Mouse (Mus musculus) G1E (cell line): ENCODE measurements around the gene Gm4450.

ENCODE experiments used
- CTCF ChIP-seq: IDR thresholded peaks from 2 replicates; pipeline ENCODE4 v1.5.1; 2012; ENCODE audit warnings: low read depth, low read length, inconsistent platforms, mixed read lengths
- GATA1 ChIP-seq: IDR thresholded peaks from 2 replicates; pipeline ENCODE4 v1.6.1; 2012; ENCODE audit warnings: borderline replicate concordance, low read length, inconsistent platforms, mixed read lengths
- TAL1 ChIP-seq: conservative IDR thresholded peaks from 2 replicates; pipeline ENCODE4 v1.6.1; 2012; ENCODE audit warnings: low read depth, low read length, inconsistent platforms, mixed read lengths

DNA sequence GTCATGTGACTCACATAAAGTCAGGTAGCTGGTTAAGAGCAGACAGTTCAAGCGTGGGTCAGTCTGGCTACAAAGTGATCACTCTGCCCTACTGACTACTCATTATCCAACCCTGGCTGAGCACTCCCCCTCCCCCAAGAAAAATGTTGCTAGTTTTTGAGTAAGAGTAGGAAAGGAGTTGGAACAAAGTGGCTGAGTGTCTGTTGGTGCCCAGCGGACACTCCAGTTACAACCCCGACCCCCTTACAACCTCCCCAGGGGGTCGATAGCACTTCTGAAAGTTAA is 37.2 kb downstream of the Gm4450 start:
- TF ChIP-seq CTCF (no peak), GATA1 (no peak), TAL1 (no peak)
